Mouse (Mus musculus) liver, embryonic 11.5 days (tissue): ENCODE measurements around the gene Gm49373. TPM values are rescaled to one million over a fixed set of nuclear protein-coding genes. Genes with fewer than 3 reads are reported as not detected.

Experiments used
- ATAC-seq: fragments of 200-750 bp; cut with Nextera tagmentation; replicated peaks from 2 replicates; pipeline ENCODE4 v1.8.0; 2017; ENCODE audit warnings: moderate number of reproducible peaks, mild to moderate bottlenecking, moderate TSS enrichment, moderate library complexity; ENCODE audit not compliant: low FRiP score
- DNase-seq: peaks from one replicate; pipeline ENCODE4 v3.0.0-alpha.2; 2017; ENCODE audit warnings: low spot score
- H3K27ac ChIP-seq: fragments of 300-500 bp; sonication (generic); 2 replicates; pipeline ENCODE4 v1.5.1; 2014; ENCODE audit warnings: mild to moderate bottlenecking, low read depth, low read length, control low read depth
- H3K27me3 ChIP-seq: fragments of 300-500 bp; sonication (generic); replicated peaks from 2 replicates; pipeline ENCODE4 v1.6.1; 2014; ENCODE audit warnings: low read length, mixed read lengths; ENCODE audit not compliant: control insufficient read depth, insufficient read depth
- H3K36me3 ChIP-seq: fragments of 300-500 bp; sonication (generic); 2 replicates; pipeline ENCODE4 v1.6.1; 2014; ENCODE audit warnings: mild to moderate bottlenecking, low read length, moderate library complexity, mixed read lengths; ENCODE audit not compliant: control insufficient read depth, insufficient read depth
- H3K4me1 ChIP-seq: fragments of 300-500 bp; sonication (generic); replicated peaks from 2 replicates; pipeline ENCODE4 v1.6.1; 2014; ENCODE audit warnings: low read length, mixed read lengths; ENCODE audit not compliant: control insufficient read depth, insufficient read depth
- H3K4me2 ChIP-seq: fragments of 300-500 bp; sonication (generic); 2 replicates; pipeline ENCODE4 v1.6.1; 2014; ENCODE audit warnings: mild to moderate bottlenecking, control low read depth, moderate library complexity
- H3K4me3 ChIP-seq: fragments of 300-500 bp; sonication (generic); 2 replicates; pipeline ENCODE4 v1.5.1; 2014; ENCODE audit warnings: low read depth, low read length, control low read depth
- H3K9ac ChIP-seq: fragments of 300-500 bp; sonication (generic); 2 replicates; pipeline ENCODE4 v1.6.1; 2014; ENCODE audit warnings: low read depth, low read length, control low read depth
- H3K9me3 ChIP-seq: fragments of 300-500 bp; sonication (generic); 2 replicates; pipeline ENCODE4 v1.6.1; 2016; ENCODE audit warnings: low read length, inconsistent platforms, mixed read lengths; ENCODE audit not compliant: control insufficient read depth
- WGBS: fragments of 180-500 bp; shearing (Covaris S2); extraction: QIAGEN DNeasy Blood & Tissue Kit; methylation state at CpG from one replicate; pipeline ENCODE4 v1.1.7; 2014; 5-methylcytosine and 5-hydroxymethylcytosine counted together
- microRNA counts: library from miRNA; unstranded; fragments of <30 nt; microRNA quantifications from one replicate; lab custom pipeline; 2015
- microRNA-seq: library from miRNA; unstranded; fragments of <30 nt; microRNA quantifications from one replicate; pipeline ENCODE4, GENCODE M21; 2017; ENCODE audit warnings: borderline number of aligned reads
- polyA plus RNA-seq: library from polyadenylated mRNA; unstranded; fragments of >200 nt; fragmentation: Nextera tagmentation; extraction: Ambion mirVana; gene quantifications from 2 replicates; pipeline ENCODE4 v1.2.1, GENCODE M21; 2014

Gm49373 gene
- polyA plus RNA-seq, 1 experiment from 2014 or later: 1.4 TPM

DNA sequence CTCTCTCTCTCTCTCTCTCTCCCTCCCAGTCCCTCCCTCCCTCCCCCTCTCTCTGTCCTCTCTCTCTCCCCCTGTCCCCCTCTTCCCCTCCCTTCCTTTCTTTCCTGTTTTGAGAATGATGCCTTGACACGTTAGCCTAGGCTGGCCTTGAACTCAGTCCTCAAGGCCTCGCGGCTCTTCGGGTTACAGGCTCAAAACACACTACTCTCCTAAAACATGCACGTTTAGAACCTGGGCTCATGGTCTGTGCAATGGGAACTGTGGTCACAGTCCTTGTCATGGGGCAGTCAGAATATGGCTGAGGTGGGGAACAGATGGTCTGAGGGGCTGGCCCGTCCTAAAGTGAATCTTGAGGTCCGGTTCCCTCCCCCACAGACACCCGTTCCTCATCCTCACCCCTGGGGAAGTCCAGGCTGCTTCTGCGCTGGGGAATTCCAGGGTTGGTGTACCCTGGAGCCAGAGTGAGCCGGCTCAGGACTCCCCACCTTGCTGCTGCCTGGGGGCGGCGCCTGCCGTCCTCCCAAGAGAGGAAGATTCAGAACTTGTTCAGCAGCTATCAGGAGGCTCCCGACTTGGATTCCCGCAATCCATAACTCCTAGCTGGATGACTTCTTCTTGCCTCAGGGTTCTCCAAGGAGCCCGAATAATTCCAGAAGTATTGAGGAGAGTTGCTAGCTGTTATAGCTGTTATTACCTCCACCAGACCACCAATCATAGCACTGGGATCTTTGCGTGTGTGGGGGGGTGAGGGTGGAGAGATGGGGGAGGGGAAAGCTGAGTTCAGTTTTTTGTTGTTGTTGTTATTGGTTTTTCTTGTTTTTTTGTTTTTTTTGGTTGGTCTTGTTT is 56.3 kb downstream of the Gm49373 start:
- no peak for ATAC-seq
- no peak for DNase-seq
- Histone ChIP-seq H3K4me2 (peak overlapping the region; percentile 85), H3K9me3 (no peaks in the 10 kb centered on the region), H3K27ac (no peak overlapping the region), H3K27me3 (peaks cover 17% of the 10 kb centered on the region; the same call in 1 of the 2 replicates), H3K4me3 (peak overlapping the region; percentile 54), H3K4me1 (peaks cover 30% of the 10 kb centered on the region), H3K36me3 (no peaks in the 10 kb centered on the region), H3K9ac (0 out of 2 replicates have a peak overlapping the region, but pooled peaks have one; percentile 0)
- 4% methylated on average over 17 of the region's 17 CpGs for WGBS

DNA sequence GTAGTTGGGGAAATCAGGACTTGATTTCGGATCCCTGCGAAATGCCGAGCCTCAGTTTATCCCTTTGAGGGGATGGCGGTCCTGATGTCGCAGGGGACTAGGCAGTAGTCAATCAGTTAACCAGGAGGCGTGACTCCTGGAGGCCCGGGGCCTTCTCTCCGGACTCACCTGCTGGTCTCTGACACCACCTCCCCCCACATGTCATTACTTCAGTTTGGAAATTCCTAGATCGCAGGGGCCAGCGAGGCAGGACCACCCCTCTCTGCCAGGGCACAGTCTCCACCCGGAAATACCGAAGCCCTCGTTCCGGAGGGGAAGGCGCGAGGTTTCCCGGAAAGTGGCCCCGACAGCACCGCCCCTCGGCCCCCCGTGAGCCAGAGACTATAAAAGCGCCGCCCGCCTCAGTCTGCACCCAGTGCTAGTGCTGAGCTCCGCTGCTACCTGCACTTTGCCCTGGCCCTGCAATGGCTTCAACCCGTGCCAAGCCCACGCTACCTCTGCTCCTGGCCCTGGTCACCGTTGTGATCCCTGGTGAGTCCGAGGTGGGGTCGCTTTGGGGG is 57.2 kb downstream of the Gm49373 start, which contains the start of gene Icam1:
TSS of gene Icam1 (plus strand) at position 415 of the 560 bp plus-strand sequence.
- Histone ChIP-seq H3K27me3 (peaks cover 17% of the 10 kb centered on the region; the same call in 1 of the 2 replicates), H3K9ac (peak within 1 kb of the TSS; percentile 56), H3K4me1 (peaks cover 30% of the 10 kb centered on the region), H3K36me3 (no peaks in the 10 kb centered on the region), H3K27ac (peak within 1 kb of the TSS; percentile 61; the same call in 1 of the 2 replicates), H3K4me2 (peak within 1 kb of the TSS; percentile 85), H3K9me3 (no peaks in the 10 kb centered on the region), H3K4me3 (peak within 1 kb of the TSS; percentile 54)
- 1% methylated on average over 30 of the region's 30 CpGs for WGBS
- peak; percentile 53; the same call in 1 of the 2 replicates for ATAC-seq
- no peak for DNase-seq

DNA sequence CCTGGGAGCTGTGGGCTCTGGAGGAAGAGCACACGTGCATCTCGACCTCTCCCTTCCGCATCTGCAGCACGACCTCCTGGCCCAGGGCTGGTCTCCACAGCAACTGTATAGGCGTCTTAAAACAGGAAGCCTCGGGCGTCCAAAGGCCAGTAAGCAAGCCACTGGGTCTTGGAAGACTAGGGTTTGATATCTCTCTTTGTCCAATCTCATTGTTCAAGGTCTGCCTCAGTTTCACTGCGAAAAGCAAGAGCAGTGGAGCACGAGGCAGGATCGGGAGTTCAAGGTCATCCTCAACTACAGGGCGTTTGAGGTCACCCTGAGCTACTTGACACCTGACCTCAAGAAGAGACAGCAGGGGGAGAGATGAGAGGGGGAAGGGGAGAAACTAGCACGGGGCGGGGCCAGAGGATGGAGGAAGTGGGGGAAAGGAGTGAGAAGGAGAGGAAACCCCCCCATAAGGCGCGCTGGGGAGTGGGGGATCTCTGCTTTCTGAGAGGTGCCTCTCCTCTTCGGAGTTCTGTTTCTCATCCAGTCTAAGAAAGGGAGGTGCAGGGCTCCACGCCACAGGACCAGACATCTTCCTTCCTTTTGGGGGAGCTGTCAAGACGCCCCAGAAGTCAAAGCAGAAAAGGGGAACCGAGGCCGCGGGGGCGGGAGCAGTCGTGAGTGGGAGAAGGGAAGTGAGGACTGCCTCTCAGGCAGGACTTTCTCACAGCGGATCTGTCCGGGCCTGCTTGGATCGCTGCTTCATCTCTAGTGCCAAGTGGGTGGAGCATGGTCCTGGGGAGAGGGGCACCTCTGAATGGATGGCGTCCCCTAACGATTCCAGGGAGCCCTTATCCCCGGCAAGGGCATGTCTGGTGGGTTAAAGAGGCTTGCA is 58.0 kb downstream of the Gm49373 start:
- H3K27me3 ChIP-seq: peaks cover 17% of the 10 kb centered on the region; the same call in 1 of the 2 replicates
- DNase-seq: no peak

More for the DNA sequence above, 58.0 kb downstream of the Gm49373 start:
- Histone ChIP-seq H3K4me3 (peak overlapping the region; percentile 54), H3K9me3 (no peaks in the 10 kb centered on the region), H3K36me3 (no peaks in the 10 kb centered on the region), H3K27ac (peak overlapping the region; percentile 61; the same call in 1 of the 2 replicates), H3K9ac (peak overlapping the region; percentile 56), H3K4me1 (peaks cover 30% of the 10 kb centered on the region), H3K4me2 (peak overlapping the region; percentile 85)
- ATAC-seq: no peak; the same call in none of the 2 replicates
- 3% methylated on average over 29 of the region's 29 CpGs for WGBS

MicroRNA genes within 50 kb of the gene (microRNA counts, 519-probe panel; counts per million panel counts)
- not detected for microRNA mmu-miR-1900 (lab: Ali Mortazavi, UCI)

Small RNA genes lying within 50 kb of the gene (microRNA-seq; reads per million reads assigned to microRNA genes)
- gene Mir1900 (not detected), gene Mir7082 (not detected)

Other genes starting within 250 kb of the Gm49373 start
- 7.1 and 8.8 TPM in 2 replicates for gene A230050P20Rik, start 204.5 kb downstream of the Gm49373 start, polyA plus RNA-seq
- gene Angptl6, start 193.4 kb downstream of the Gm49373 start, polyA plus RNA-seq: 9.4 TPM in 2 replicates
- gene Ppan, start 184.9 kb downstream of the Gm49373 start, polyA plus RNA-seq: 170 and 178 TPM in 2 replicates
- gene Eif3g, start 174.5 kb downstream of the Gm49373 start, polyA plus RNA-seq: 440 and 448 TPM in 2 replicates
- 85.1 and 87.5 TPM in 2 replicates for gene Dnmt1, start 113.2 kb downstream of the Gm49373 start, polyA plus RNA-seq
- gene S1pr2, start 96.3 kb downstream of the Gm49373 start, polyA plus RNA-seq: 15.2 and 16.8 TPM in 2 replicates
- gene Mrpl4, start 70.4 kb downstream of the Gm49373 start, polyA plus RNA-seq: 138 and 145 TPM in 2 replicates
- 12.2 and 13.0 TPM in 2 replicates for gene Icam1, start 57.1 kb downstream of the Gm49373 start, polyA plus RNA-seq
- gene Icam4, start 43.7 kb downstream of the Gm49373 start, polyA plus RNA-seq: 146 and 147 TPM in 2 replicates
- gene Icam5, start 41.0 kb downstream of the Gm49373 start, polyA plus RNA-seq: 0.37 and 0.44 TPM in 2 replicates
- 0.67 and 1.4 TPM in 2 replicates for gene Zglp1, start 6.0 kb downstream of the Gm49373 start, polyA plus RNA-seq
- gene Fdx1l, start 518 bp upstream of the Gm49373 start, polyA plus RNA-seq: 74.9 and 75.1 TPM in 2 replicates
- 4.2 and 4.3 TPM in 2 replicates for gene Gm38431, start 18.9 kb upstream of the Gm49373 start, polyA plus RNA-seq
- gene Raver1, start 18.9 kb upstream of the Gm49373 start, polyA plus RNA-seq: 89.8 and 94.0 TPM in 2 replicates
- 11.5 and 13.8 TPM in 2 replicates for gene Tyk2, start 58.1 kb upstream of the Gm49373 start, polyA plus RNA-seq
- gene Cdc37, start 76.9 kb upstream of the Gm49373 start, polyA plus RNA-seq: 334 and 347 TPM in 2 replicates
- gene Pde4a, start 92.6 kb upstream of the Gm49373 start, polyA plus RNA-seq: 5.3 and 5.4 TPM in 2 replicates
- gene Keap1, start 166.3 kb upstream of the Gm49373 start, polyA plus RNA-seq: 43.8 and 45.1 TPM in 2 replicates
- gene S1pr5, start 175.3 kb upstream of the Gm49373 start, polyA plus RNA-seq: not detected in 2 replicates
- gene Atg4d, start 192.2 kb upstream of the Gm49373 start, polyA plus RNA-seq: 57.0 and 61.1 TPM in 2 replicates
- gene Kri1, start 214.9 kb upstream of the Gm49373 start, polyA plus RNA-seq: 19.3 and 24.2 TPM in 2 replicates
- gene Cdkn2d, start 218.3 kb upstream of the Gm49373 start, polyA plus RNA-seq: 48.0 and 48.2 TPM in 2 replicates
- 1.2 and 1.6 TPM in 2 replicates for gene Ap1m2, start 239.2 kb upstream of the Gm49373 start, polyA plus RNA-seq
- 57.2 and 61.2 TPM in 2 replicates for gene Slc44a2, start 247.6 kb upstream of the Gm49373 start, polyA plus RNA-seq